Comparison of ENCODE assay signal across 28 mouse cellular contexts in genomic region chr5:38379970-38380369, GRCm38 (mm10).
"Had no signal": no experiment of that assay in that cellular context is flagged by ENCODE, and none has a peak within 500 bp of the region (broad histone marks: within the 10 kb centered on the region; RNA-seq: fewer than 3 reads in every experiment).

No protein-coding gene starts in this region.

- H3K36me3 ChIP-seq: limb, embryonic 10.5 days; limb, embryonic 12.5 days; limb, embryonic 13.5 days; limb, embryonic 15.5 days; liver, embryonic 12.5 days; liver, embryonic 13.5 days; liver, embryonic 15.5 days; lung, embryonic 15.5 days; midbrain, embryonic 10.5 days; midbrain, embryonic 12.5 days; midbrain, embryonic 13.5 days; midbrain, embryonic 15.5 days; neural tube, embryonic 12.5 days had no signal

- H3K4me3 ChIP-seq: left cerebral cortex, adult 2 months; limb, embryonic 10.5 days; limb, embryonic 12.5 days; limb, embryonic 13.5 days; limb, embryonic 15.5 days; liver, embryonic 12.5 days; liver, embryonic 13.5 days; liver, embryonic 15.5 days; lung, embryonic 15.5 days; megakaryocyte, embryonic 14.5 days; midbrain, embryonic 10.5 days; midbrain, embryonic 12.5 days; midbrain, embryonic 13.5 days; midbrain, embryonic 15.5 days; neural tube, embryonic 12.5 days had no signal

- DNase-seq: left cerebral cortex, postnatal 4 days; liver; liver, embryonic 13.5 days; liver, postnatal 0 days; lung, adult 18-20 months; lung, adult 2 months; lung, embryonic 14.5 days; lung, postnatal 10 days; lung, postnatal 14 days; lung, postnatal 36 days; lung, postnatal 4 days; midbrain, embryonic 14.5 days had no signal

- H3K4me2 ChIP-seq: limb, embryonic 12.5 days; limb, embryonic 13.5 days; limb, embryonic 15.5 days; liver, embryonic 11.5 days; liver, embryonic 12.5 days; liver, embryonic 13.5 days; liver, embryonic 15.5 days; lung, embryonic 14.5 days; lung, embryonic 15.5 days; midbrain, embryonic 11.5 days; midbrain, embryonic 12.5 days; midbrain, embryonic 13.5 days; midbrain, embryonic 15.5 days; neural tube, embryonic 12.5 days had no signal

- H3K27me3 ChIP-seq: limb, embryonic 12.5 days; limb, embryonic 13.5 days; limb, embryonic 15.5 days; liver, embryonic 13.5 days; liver, embryonic 15.5 days; lung, embryonic 15.5 days; megakaryocyte, embryonic 14.5 days; midbrain, embryonic 15.5 days; neural tube, embryonic 12.5 days had no signal
